Mouse (Mus musculus) urinary bladder, adult 18-20 months (tissue): Measurements from ENCODE around the gene Cdc25b.

Experiments used
- DNase-seq, 2 experiments: peaks; one replicate each; pipeline ENCODE4 v3.0.0; 2022; ENCODE audit warnings: low spot score in 2 of 2, mixed read lengths in 2 of 2

Cdc25b gene

GRCm38 (mm10) chr2:131191005-131191390 lies 4.2 kb downstream of the Cdc25b start:
- no peak for DNase-seq

- DNase-seq, result no peak
Observed at GRCm38 (mm10) chr2:131196606-131197316, 10.0 kb downstream of the Cdc25b start.

- no peak for DNase-seq
Observed at GRCm38 (mm10) chr2:131200710-131201109, 14.0 kb downstream of the Cdc25b start.

- no peak for DNase-seq
Observed at GRCm38 (mm10) chr2:131201262-131201661, 14.5 kb downstream of the Cdc25b start.

GRCm38 (mm10) chr2:131203816-131204409 lies 17.2 kb downstream of the Cdc25b start:
- no peak for DNase-seq

- DNase-seq, result peak; percentile 92 to 98
Observed at GRCm38 (mm10) chr2:131204410-131204981, 17.7 kb downstream of the Cdc25b start.

GRCm38 (mm10) chr2:131205521-131206182 lies 18.9 kb downstream of the Cdc25b start:
- DNase-seq, result no peak

- no peak for DNase-seq
Observed at GRCm38 (mm10) chr2:131206778-131207177, 20.0 kb downstream of the Cdc25b start, which contains the start of gene Ap5s1. TSS of gene Ap5s1 (plus strand) at chr2:131207078.

- DNase-seq, result no peak
Observed at GRCm38 (mm10) chr2:131208356-131208755, 21.6 kb downstream of the Cdc25b start.

- DNase-seq, result no peak
Observed at GRCm38 (mm10) chr2:131209125-131209795, 22.5 kb downstream of the Cdc25b start.

GRCm38 (mm10) chr2:131209969-131210792 lies 23.4 kb downstream of the Cdc25b start:
- DNase-seq, result peak; percentile 94 to 96

GRCm38 (mm10) chr2:131211026-131211615 lies 24.4 kb downstream of the Cdc25b start:
- DNase-seq, result peak in 1 of 2 experiments; percentile 26

GRCm38 (mm10) chr2:131213773-131214172 lies 27.0 kb downstream of the Cdc25b start:
- DNase-seq, result no peak

GRCm38 (mm10) chr2:131215941-131216858 lies 29.5 kb downstream of the Cdc25b start:
- DNase-seq, result no peak

- no peak for DNase-seq
Observed at GRCm38 (mm10) chr2:131220030-131220429, 33.3 kb downstream of the Cdc25b start.

- DNase-seq, result no peak
Observed at GRCm38 (mm10) chr2:131221853-131222515, 35.2 kb downstream of the Cdc25b start.

GRCm38 (mm10) chr2:131222562-131222961 lies 35.8 kb downstream of the Cdc25b start:
- DNase-seq, result no peak

GRCm38 (mm10) chr2:131223569-131223968 lies 36.8 kb downstream of the Cdc25b start:
- DNase-seq, result no peak

- DNase-seq, result no peak
Observed at GRCm38 (mm10) chr2:131225178-131225577, 38.4 kb downstream of the Cdc25b start.
